Mouse (Mus musculus) kidney, postnatal 0 days (tissue): ENCODE data around the gene Dnttip1. TPM values are rescaled to one million over a fixed set of nuclear protein-coding genes. Genes with fewer than 3 reads are reported as not detected.

Experiments used
- ATAC-seq: fragments of 200-750 bp; cut with Nextera tagmentation; replicated peaks from 2 replicates; pipeline ENCODE4 v1.8.0; 2017; ENCODE audit warnings: low read depth, moderate number of reproducible peaks, moderate TSS enrichment, moderate library complexity; ENCODE audit not compliant: low FRiP score
- DNase-seq: peaks from one replicate; pipeline ENCODE4 v3.0.0-alpha.2; 2016; ENCODE audit warnings: low spot score
- H3K27ac ChIP-seq: fragments of 300-500 bp; sonication (generic); 2 replicates; pipeline ENCODE4 v1.5.1; 2014; ENCODE audit warnings: mild to moderate bottlenecking
- H3K27me3 ChIP-seq: fragments of 300-500 bp; sonication (generic); 2 replicates; pipeline ENCODE4 v1.6.1; 2014; ENCODE audit warnings: low read length, mixed read lengths; ENCODE audit not compliant: insufficient read depth
- H3K36me3 ChIP-seq: fragments of 300-500 bp; sonication (generic); 2 replicates; pipeline ENCODE4 v1.6.1; 2014; ENCODE audit warnings: low read length, mixed read lengths; ENCODE audit not compliant: insufficient read depth
- H3K4me1 ChIP-seq: fragments of 300-500 bp; sonication (generic); replicated peaks from 2 replicates; pipeline ENCODE4 v1.6.1; 2014; ENCODE audit warnings: antibody characterized with exemption, low read length, mixed read lengths; ENCODE audit not compliant: insufficient read depth
- H3K4me2 ChIP-seq: fragments of 300-500 bp; sonication (generic); 2 replicates; pipeline ENCODE4 v1.6.1; 2014; ENCODE audit warnings: mild to moderate bottlenecking, low read length, moderate library complexity, mixed read lengths
- H3K4me3 ChIP-seq: fragments of 300-500 bp; sonication (generic); replicated peaks from 2 replicates; pipeline ENCODE4 v1.5.1; 2014; ENCODE audit warnings: low read depth, low read length
- H3K9ac ChIP-seq: fragments of 300-500 bp; sonication (generic); 2 replicates; pipeline ENCODE4 v1.6.1; 2014; ENCODE audit warnings: low read depth, low read length
- H3K9me3 ChIP-seq: fragments of 300-500 bp; sonication (generic); replicated peaks from 2 replicates; pipeline ENCODE4 v1.6.1; 2016; ENCODE audit warnings: low read length, inconsistent platforms, mixed read lengths
- CTCF ChIP-seq: IDR thresholded peaks from 2 replicates; pipeline ENCODE4 v1.5.1; 2016; ENCODE audit warnings: antibody characterized with exemption, low read depth, mild to moderate bottlenecking, moderate library complexity
- WGBS: fragments of 180-500 bp; shearing (Covaris S2); extraction: QIAGEN DNeasy Blood & Tissue Kit; methylation state at CpG from one replicate; pipeline ENCODE4 v1.1.7; 2014; 5-methylcytosine and 5-hydroxymethylcytosine counted together
- polyA plus RNA-seq: library from polyadenylated mRNA; unstranded; fragments of >200 nt; fragmentation: Nextera tagmentation; extraction: Ambion mirVana; gene quantifications from 2 replicates; pipeline ENCODE4 v1.2.1, GENCODE M21; 2015

Gene Dnttip1
- polyA plus RNA-seq, 1 experiment from 2014 or later = 58.5 TPM

GRCm38 (mm10) chr2:164815348-164815747 is 69.6 kb downstream of the Dnttip1 start:
- DNase-seq (no peak), ATAC-seq (no peak)
- Histone ChIP-seq H3K9me3 (no peaks in the 10 kb centered on the region), H3K27me3 (no peaks in the 10 kb centered on the region), H3K4me2 (no peak overlapping the region), H3K9ac (no peak overlapping the region), H3K4me1 (no peaks in the 10 kb centered on the region), H3K36me3 (0 out of 2 replicates have a peak, but pooled peaks cover 4% of the 10 kb centered on the region), H3K27ac (no peak overlapping the region), H3K4me3 (no peak overlapping the region)
- 94% methylated on average over 5 of the region's 5 CpGs for WGBS
- no peak for TF ChIP-seq CTCF

GRCm38 (mm10) chr2:164815821-164816220 is 70.0 kb downstream of the Dnttip1 start:
- no peak overlapping the region for H3K9ac ChIP-seq
- 90% methylated on average over 8 of the region's 8 CpGs for WGBS
- ATAC-seq (no peak), DNase-seq (no peak)
- no peaks in the 10 kb centered on the region for H3K4me1 ChIP-seq
- H3K4me2 ChIP-seq = no peak overlapping the region
- 0 out of 2 replicates have a peak, but pooled peaks cover 4% of the 10 kb centered on the region for H3K36me3 ChIP-seq
- H3K9me3 ChIP-seq = no peaks in the 10 kb centered on the region
- no peaks in the 10 kb centered on the region for H3K27me3 ChIP-seq
- no peak overlapping the region for H3K4me3 ChIP-seq
- no peak overlapping the region for H3K27ac ChIP-seq
- no peak for TF ChIP-seq CTCF

GRCm38 (mm10) chr2:164817206-164817605 is 71.4 kb downstream of the Dnttip1 start:
- Histone ChIP-seq H3K36me3 (0 out of 2 replicates have a peak, but pooled peaks cover 4% of the 10 kb centered on the region), H3K4me2 (no peak overlapping the region), H3K9me3 (no peaks in the 10 kb centered on the region), H3K27ac (no peak overlapping the region), H3K9ac (no peak overlapping the region), H3K27me3 (no peaks in the 10 kb centered on the region), H3K4me3 (no peak overlapping the region), H3K4me1 (no peaks in the 10 kb centered on the region)
- 86% methylated on average over 6 of the region's 6 CpGs for WGBS
- TF ChIP-seq CTCF = no peak
- peak; percentile 13 for DNase-seq
- ATAC-seq = no peak

DNA sequence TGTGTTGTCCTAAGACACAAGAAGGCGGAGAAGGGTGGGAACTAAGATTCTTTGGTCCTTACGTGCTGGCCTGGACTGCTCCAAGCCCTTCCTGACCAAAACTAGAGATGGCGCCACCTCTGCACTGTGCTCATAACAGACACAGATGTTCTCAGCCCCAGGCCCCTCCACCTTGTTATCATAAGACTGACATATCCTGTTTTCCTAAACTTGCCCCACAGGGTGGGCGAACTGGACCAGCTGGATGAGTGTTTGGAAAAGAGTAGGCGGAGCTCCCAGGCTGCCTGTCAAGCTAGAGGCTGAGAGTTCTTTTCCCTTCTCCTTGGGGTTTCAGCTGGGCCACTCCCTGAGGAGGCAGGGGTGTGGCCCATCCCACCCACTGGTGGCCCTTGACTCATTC is 71.9 kb downstream of the Dnttip1 start:
- 0 out of 2 replicates have a peak, but pooled peaks have one; percentile 29 for ATAC-seq
- H3K4me2 ChIP-seq = no peak overlapping the region
- 65% methylated on average over 5 of the region's 5 CpGs for WGBS
- H3K9me3 ChIP-seq = no peaks in the 10 kb centered on the region
- no peaks in the 10 kb centered on the region for H3K27me3 ChIP-seq
- H3K9ac ChIP-seq = no peak overlapping the region
- no peaks in the 10 kb centered on the region for H3K4me1 ChIP-seq
- no peak overlapping the region for H3K4me3 ChIP-seq
- H3K36me3 ChIP-seq = 0 out of 2 replicates have a peak, but pooled peaks cover 4% of the 10 kb centered on the region
- DNase-seq = peak; percentile 50
- peak; percentile 26; the same call in 1 of the 2 replicates for TF ChIP-seq CTCF
- no peak overlapping the region for H3K27ac ChIP-seq

Other genes starting within 250 kb of the Dnttip1 start
- 76.9 and 86.3 TPM in 2 replicates for gene Pigt, start 248.5 kb upstream of the Dnttip1 start, polyA plus RNA-seq
- 715 and 716 TPM in 2 replicates for gene Wfdc2, start 183.6 kb upstream of the Dnttip1 start, polyA plus RNA-seq
- gene Spint3, start 172.5 kb upstream of the Dnttip1 start, polyA plus RNA-seq = not detected in 2 replicates
- gene Wfdc6a, start 160.5 kb upstream of the Dnttip1 start, polyA plus RNA-seq = not detected in 2 replicates
- gene Eppin, start 152.4 kb upstream of the Dnttip1 start, polyA plus RNA-seq = 0.16 TPM in 1 of 2 replicates, not detected in the other
- not detected in 2 replicates for gene Wfdc6b, start 132.5 kb upstream of the Dnttip1 start, polyA plus RNA-seq
- gene Wfdc8, start 132.4 kb upstream of the Dnttip1 start, polyA plus RNA-seq = 0.05 TPM in 1 of 2 replicates, not detected in the other
- gene Wfdc16, start 107.2 kb upstream of the Dnttip1 start, polyA plus RNA-seq = 0.17 TPM in 1 of 2 replicates, not detected in the other
- gene Wfdc10, start 89.9 kb upstream of the Dnttip1 start, polyA plus RNA-seq = 0.34 and 0.38 TPM in 2 replicates
- gene Wfdc9, start 89.4 kb upstream of the Dnttip1 start, polyA plus RNA-seq = not detected in 2 replicates
- gene Wfdc11, start 71.9 kb upstream of the Dnttip1 start, polyA plus RNA-seq = not detected in 2 replicates
- gene Wfdc13, start 60.9 kb upstream of the Dnttip1 start, polyA plus RNA-seq = 1.4 and 1.6 TPM in 2 replicates
- 0.84 and 1.4 TPM in 2 replicates for gene Spint4, start 47.5 kb upstream of the Dnttip1 start, polyA plus RNA-seq
- gene Spint5, start 30.7 kb upstream of the Dnttip1 start, polyA plus RNA-seq = not detected in 2 replicates
- gene Wfdc3, start 52 bp upstream of the Dnttip1 start, polyA plus RNA-seq = 0.64 and 1.1 TPM in 2 replicates
- gene Ube2c, start 23.9 kb downstream of the Dnttip1 start, polyA plus RNA-seq = 132 and 156 TPM in 2 replicates
- 0.45 and 1.0 TPM in 2 replicates for gene Tnnc2, start 34.0 kb downstream of the Dnttip1 start, polyA plus RNA-seq
- gene Snx21, start 39.8 kb downstream of the Dnttip1 start, polyA plus RNA-seq = 19.9 and 21.7 TPM in 2 replicates
- 28.7 and 33.2 TPM in 2 replicates for gene Acot8, start 58.9 kb downstream of the Dnttip1 start, polyA plus RNA-seq
- 5.2 and 5.4 TPM in 2 replicates for gene Zswim3, start 59.1 kb downstream of the Dnttip1 start, polyA plus RNA-seq
- gene Zswim1, start 76.7 kb downstream of the Dnttip1 start, polyA plus RNA-seq = 15.5 and 15.8 TPM in 2 replicates
- not detected in 2 replicates for gene Spata25, start 82.6 kb downstream of the Dnttip1 start, polyA plus RNA-seq
- gene Ctsa, start 86.9 kb downstream of the Dnttip1 start, polyA plus RNA-seq = 219 and 254 TPM in 2 replicates
- gene Neurl2, start 87.5 kb downstream of the Dnttip1 start, polyA plus RNA-seq = 9.2 and 9.4 TPM in 2 replicates
- 43.9 and 45.4 TPM in 2 replicates for gene Pltp, start 111.7 kb downstream of the Dnttip1 start, polyA plus RNA-seq
- 70.0 and 76.5 TPM in 2 replicates for gene Pcif1, start 133.3 kb downstream of the Dnttip1 start, polyA plus RNA-seq
- 7.5 and 7.6 TPM in 2 replicates for gene Zfp335, start 165.8 kb downstream of the Dnttip1 start, polyA plus RNA-seq
- 1.7 and 1.9 TPM in 2 replicates for gene Mmp9, start 194.8 kb downstream of the Dnttip1 start, polyA plus RNA-seq
- 0.68 and 0.74 TPM in 2 replicates for gene Slc12a5, start 214.8 kb downstream of the Dnttip1 start, polyA plus RNA-seq